Mouse (Mus musculus): ENCODE measurements around the gene Itih3. TPM values are rescaled to one million over a fixed set of nuclear protein-coding genes. Genes with fewer than 3 reads are reported as not detected.

The Itih3 gene
- polyA plus RNA-seq, 1 experiment from 2014 or later = 0.42 TPM

GRCm38 (mm10) chr14:30925492-30925891 lies 1.9 kb upstream of the Itih3 start:
- no peak for ATAC-seq (ENCODE audit: low read depth)
- no peaks in the 10 kb centered on the region for H3K27me3 ChIP-seq
- no peak overlapping the region for H3K27ac ChIP-seq (replicated peaks)
- no peak overlapping the region for H3K4me3 ChIP-seq
- H3K4me1 ChIP-seq (replicated peaks) = peaks cover 4% of the 10 kb centered on the region; the same call in 1 of the 2 replicates
- no peaks in the 10 kb centered on the region for H3K36me3 ChIP-seq
- no peaks in the 10 kb centered on the region for H3K9me3 ChIP-seq
- H3K4me2 ChIP-seq = no peak overlapping the region
- H3K9ac ChIP-seq = no peak overlapping the region
- 90% methylated on average over 3 of the region's 3 CpGs for WGBS

GRCm38 (mm10) chr14:30922053-30922670 lies 1.4 kb downstream of the Itih3 start:
- H3K4me3 ChIP-seq = no peak overlapping the region
- no peak for ATAC-seq (ENCODE audit: low read depth)
- H3K9me3 ChIP-seq = no peaks in the 10 kb centered on the region
- no peaks in the 10 kb centered on the region for H3K36me3 ChIP-seq
- no peak overlapping the region for H3K4me2 ChIP-seq
- WGBS = 57% methylated on average over 8 of the region's 8 CpGs
- no peaks in the 10 kb centered on the region for H3K27me3 ChIP-seq
- peaks cover 4% of the 10 kb centered on the region; the same call in 1 of the 2 replicates for H3K4me1 ChIP-seq (replicated peaks)
- H3K27ac ChIP-seq (replicated peaks) = no peak overlapping the region
- H3K9ac ChIP-seq = no peak overlapping the region

GRCm38 (mm10) chr14:30916516-30916915 lies 7.0 kb downstream of the Itih3 start:
- Histone ChIP-seq H3K4me1 (replicated peaks) (no peaks in the 10 kb centered on the region), H3K36me3 (no peaks in the 10 kb centered on the region), H3K9me3 (no peaks in the 10 kb centered on the region), H3K9ac (no peak overlapping the region), H3K4me3 (no peak overlapping the region), H3K27me3 (no peaks in the 10 kb centered on the region), H3K27ac (replicated peaks) (no peak overlapping the region), H3K4me2 (no peak overlapping the region)
- 95% methylated on average over 1 of the region's 1 CpGs for WGBS
- no peak for ATAC-seq (ENCODE audit: low read depth)

- Histone ChIP-seq H3K4me3 (no peak overlapping the region), H3K9ac (no peak overlapping the region), H3K36me3 (no peaks in the 10 kb centered on the region), H3K9me3 (no peaks in the 10 kb centered on the region), H3K27me3 (no peaks in the 10 kb centered on the region), H3K27ac (replicated peaks) (no peak overlapping the region), H3K4me2 (no peak overlapping the region), H3K4me1 (replicated peaks) (no peaks in the 10 kb centered on the region)
- WGBS = 86% methylated on average over 5 of the region's 5 CpGs
- ATAC-seq (ENCODE audit: low read depth) = no peak
These were observed 10.2 kb downstream of the Itih3 start for GRCm38 (mm10) chr14:30913404-30913803.

GRCm38 (mm10) chr14:30912641-30913040 lies 10.9 kb downstream of the Itih3 start:
- ATAC-seq (ENCODE audit: low read depth) = no peak
- H3K4me1 ChIP-seq (replicated peaks) = no peaks in the 10 kb centered on the region
- H3K9ac ChIP-seq = no peak overlapping the region
- H3K4me3 ChIP-seq = no peak overlapping the region
- no peaks in the 10 kb centered on the region for H3K9me3 ChIP-seq
- no peaks in the 10 kb centered on the region for H3K27me3 ChIP-seq
- H3K36me3 ChIP-seq = no peaks in the 10 kb centered on the region
- 85% methylated on average over 8 of the region's 8 CpGs for WGBS
- H3K4me2 ChIP-seq = no peak overlapping the region
- H3K27ac ChIP-seq (replicated peaks) = no peak overlapping the region

GRCm38 (mm10) chr14:30911141-30911540 lies 12.4 kb downstream of the Itih3 start:
- no peaks in the 10 kb centered on the region for H3K36me3 ChIP-seq
- H3K9me3 ChIP-seq = no peaks in the 10 kb centered on the region
- H3K4me2 ChIP-seq = no peak overlapping the region
- no peaks in the 10 kb centered on the region for H3K27me3 ChIP-seq
- H3K4me3 ChIP-seq = no peak overlapping the region
- ATAC-seq (ENCODE audit: low read depth) = no peak
- WGBS = 92% methylated on average over 8 of the region's 8 CpGs
- H3K27ac ChIP-seq (replicated peaks) = no peak overlapping the region
- H3K9ac ChIP-seq = no peak overlapping the region
- no peaks in the 10 kb centered on the region for H3K4me1 ChIP-seq (replicated peaks)

GRCm38 (mm10) chr14:30907814-30908265 lies 15.7 kb downstream of the Itih3 start:
- H3K36me3 ChIP-seq = no peaks in the 10 kb centered on the region
- no peaks in the 10 kb centered on the region for H3K4me1 ChIP-seq (replicated peaks)
- no peak overlapping the region for H3K9ac ChIP-seq
- ATAC-seq (ENCODE audit: low read depth) = no peak
- H3K4me3 ChIP-seq = no peak overlapping the region
- WGBS = 77% methylated on average over 3 of the region's 3 CpGs
- no peak overlapping the region for H3K4me2 ChIP-seq
- H3K27me3 ChIP-seq = no peaks in the 10 kb centered on the region
- no peaks in the 10 kb centered on the region for H3K9me3 ChIP-seq
- no peak overlapping the region for H3K27ac ChIP-seq (replicated peaks)

- ATAC-seq (ENCODE audit: low read depth) = no peak
- H3K27ac ChIP-seq (replicated peaks) = no peak overlapping the region
- H3K9me3 ChIP-seq = no peaks in the 10 kb centered on the region
- H3K4me2 ChIP-seq = no peak overlapping the region
- WGBS = 96% methylated on average over 6 of the region's 6 CpGs
- no peaks in the 10 kb centered on the region for H3K27me3 ChIP-seq
- H3K9ac ChIP-seq = no peak overlapping the region
- H3K4me1 ChIP-seq (replicated peaks) = no peaks in the 10 kb centered on the region
- H3K4me3 ChIP-seq = no peak overlapping the region
- H3K36me3 ChIP-seq = no peaks in the 10 kb centered on the region
These were observed 17.6 kb downstream of the Itih3 start for GRCm38 (mm10) chr14:30906001-30906400.

- ATAC-seq (ENCODE audit: low read depth) = no peak
- H3K4me3 ChIP-seq = no peak overlapping the region
- no peaks in the 10 kb centered on the region for H3K4me1 ChIP-seq (replicated peaks)
- no peaks in the 10 kb centered on the region for H3K27me3 ChIP-seq
- no peak overlapping the region for H3K4me2 ChIP-seq
- H3K9ac ChIP-seq = no peak overlapping the region
- no peaks in the 10 kb centered on the region for H3K9me3 ChIP-seq
- 88% methylated on average over 8 of the region's 8 CpGs for WGBS
- H3K36me3 ChIP-seq = no peaks in the 10 kb centered on the region
- no peak overlapping the region for H3K27ac ChIP-seq (replicated peaks)
These were observed 19.3 kb downstream of the Itih3 start for GRCm38 (mm10) chr14:30904307-30904706.

- H3K9me3 ChIP-seq = no peaks in the 10 kb centered on the region
- ATAC-seq (ENCODE audit: low read depth) = no peak
- WGBS = 60% methylated on average over 3 of the region's 3 CpGs
These were observed 20.5 kb downstream of the Itih3 start for GRCm38 (mm10) chr14:30903036-30903435.

GRCm38 (mm10) chr14:30902628-30903027 lies 20.9 kb downstream of the Itih3 start:
- WGBS = 92% methylated on average over 5 of the region's 5 CpGs
- ATAC-seq (ENCODE audit: low read depth) = no peak
- Histone ChIP-seq H3K27me3 (no peaks in the 10 kb centered on the region), H3K4me1 (replicated peaks) (no peaks in the 10 kb centered on the region), H3K36me3 (no peaks in the 10 kb centered on the region), H3K27ac (replicated peaks) (no peak overlapping the region), H3K9ac (no peak overlapping the region), H3K4me2 (no peak overlapping the region), H3K9me3 (no peaks in the 10 kb centered on the region), H3K4me3 (no peak overlapping the region)

More at GRCm38 (mm10) chr14:30903036-30903435, 20.5 kb downstream of the Itih3 start:
- Histone ChIP-seq H3K9ac (no peak overlapping the region), H3K36me3 (no peaks in the 10 kb centered on the region), H3K27ac (replicated peaks) (no peak overlapping the region), H3K27me3 (no peaks in the 10 kb centered on the region), H3K4me3 (no peak overlapping the region), H3K4me1 (replicated peaks) (no peaks in the 10 kb centered on the region), H3K4me2 (no peak overlapping the region)

GRCm38 (mm10) chr14:30899972-30900371 lies 23.6 kb downstream of the Itih3 start:
- no peak overlapping the region for H3K9ac ChIP-seq
- H3K27ac ChIP-seq (replicated peaks) = no peak overlapping the region
- no peaks in the 10 kb centered on the region for H3K4me1 ChIP-seq (replicated peaks)
- H3K27me3 ChIP-seq = no peaks in the 10 kb centered on the region
- H3K4me2 ChIP-seq = no peak overlapping the region
- no peak overlapping the region for H3K4me3 ChIP-seq
- H3K36me3 ChIP-seq = no peaks in the 10 kb centered on the region
- no peak for ATAC-seq (ENCODE audit: low read depth)
- 24% methylated on average over 3 of the region's 3 CpGs for WGBS
- H3K9me3 ChIP-seq = no peaks in the 10 kb centered on the region

- Histone ChIP-seq H3K9ac (no peak overlapping the region), H3K4me1 (replicated peaks) (peaks cover 6% of the 10 kb centered on the region; the same call in 1 of the 2 replicates), H3K27me3 (no peaks in the 10 kb centered on the region), H3K9me3 (no peaks in the 10 kb centered on the region), H3K4me3 (no peak overlapping the region), H3K4me2 (0 out of 2 replicates have a peak overlapping the region, but pooled peaks have one; percentile 13), H3K36me3 (no peaks in the 10 kb centered on the region), H3K27ac (replicated peaks) (no peak overlapping the region)
- ATAC-seq (ENCODE audit: low read depth) = no peak
- 22% methylated on average over 9 of the region's 9 CpGs for WGBS
These were observed 35.3 kb downstream of the Itih3 start for GRCm38 (mm10) chr14:30888271-30888732.
